Mouse (Mus musculus): ENCODE results near the gene Tpm4. TPM values are rescaled to one million over a fixed set of nuclear protein-coding genes. Genes with fewer than 3 reads are reported as not detected.
"Not testable (repeated sequence)": the region's sequence is repeated elsewhere in the genome, so short reads cannot be mapped to it uniquely, and the experiment has no call there.

Gene Tpm4
- polyA plus RNA-seq (2016; fragmentation: Nextera tagmentation; extraction: Ambion mirVana), result 160 and 165 TPM in 2 replicates

GRCm38 (mm10) chr8:72134756-72135445 is at the start of gene Tpm4:
Gene Tpm4, plus strand, starts transcription at chr8:72134975.
- H3K4me1 ChIP-seq, result peaks cover 53% of the 10 kb centered on the region
- peaks cover 42% of the 10 kb centered on the region for H3K27me3 ChIP-seq (replicated peaks)

GRCm38 (mm10) chr8:72087611-72088010 is 47.2 kb upstream of the Tpm4 start:
- not testable (repeated sequence) for H3K27ac ChIP-seq; ATAC-seq; H3K4me3 ChIP-seq; H3K9me3 ChIP-seq (replicated peaks); H3K4me1 ChIP-seq; H3K4me2 ChIP-seq; H3K27me3 ChIP-seq (replicated peaks); H3K9ac ChIP-seq; H3K36me3 ChIP-seq
- 75% methylated on average over 3 of the region's 3 CpGs for WGBS (ENCODE audit: insufficient replicate concordance)

More at GRCm38 (mm10) chr8:72134756-72135445, at the start of gene Tpm4:
- H3K27ac ChIP-seq, result peak within 1 kb of the TSS; percentile 84
- peak within 1 kb of the TSS; percentile 67 for H3K4me3 ChIP-seq
- H3K36me3 ChIP-seq, result peaks cover 19% of the 10 kb centered on the region
- peak within 1 kb of the TSS; percentile 89 for H3K4me2 ChIP-seq
- 3% methylated on average over 44 of the region's 49 CpGs for WGBS (ENCODE audit: insufficient replicate concordance)
- no peaks in the 10 kb centered on the region for H3K9me3 ChIP-seq (replicated peaks)
- peak; percentile 56 for ATAC-seq
- peak within 1 kb of the TSS; percentile 72 for H3K9ac ChIP-seq

DNA sequence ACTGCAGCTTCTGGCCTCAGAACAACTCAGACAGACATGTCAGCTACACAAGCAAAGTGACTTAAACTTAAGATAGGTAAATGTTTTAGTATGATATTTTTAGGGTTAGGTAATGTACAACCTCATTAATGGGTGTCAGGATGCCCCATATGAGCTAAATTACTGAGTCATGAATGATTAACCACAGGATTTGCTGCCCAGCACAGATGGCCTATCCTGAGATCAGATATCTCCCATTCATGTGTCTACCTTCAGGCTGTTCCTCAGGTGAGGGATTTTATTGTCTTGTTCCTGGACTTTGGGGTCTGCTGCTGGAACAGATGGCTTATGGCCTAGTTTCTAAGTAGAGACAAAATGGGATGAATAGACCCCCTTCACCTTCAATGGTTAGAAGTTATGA is 38.1 kb upstream of the Tpm4 start:
- ATAC-seq; H3K9me3 ChIP-seq (replicated peaks); H3K4me3 ChIP-seq; H3K27ac ChIP-seq; H3K4me2 ChIP-seq; H3K9ac ChIP-seq; H3K27me3 ChIP-seq (replicated peaks); H3K4me1 ChIP-seq; H3K36me3 ChIP-seq: not testable (repeated sequence)

GRCm38 (mm10) chr8:72099377-72100103 is 35.2 kb upstream of the Tpm4 start:
- WGBS (ENCODE audit: insufficient replicate concordance), result 57% methylated on average over 6 of the region's 7 CpGs
- not testable (repeated sequence) for ATAC-seq; H3K27me3 ChIP-seq (replicated peaks); H3K4me1 ChIP-seq; H3K27ac ChIP-seq; H3K9me3 ChIP-seq (replicated peaks); H3K4me2 ChIP-seq; H3K9ac ChIP-seq; H3K4me3 ChIP-seq; H3K36me3 ChIP-seq

DNA sequence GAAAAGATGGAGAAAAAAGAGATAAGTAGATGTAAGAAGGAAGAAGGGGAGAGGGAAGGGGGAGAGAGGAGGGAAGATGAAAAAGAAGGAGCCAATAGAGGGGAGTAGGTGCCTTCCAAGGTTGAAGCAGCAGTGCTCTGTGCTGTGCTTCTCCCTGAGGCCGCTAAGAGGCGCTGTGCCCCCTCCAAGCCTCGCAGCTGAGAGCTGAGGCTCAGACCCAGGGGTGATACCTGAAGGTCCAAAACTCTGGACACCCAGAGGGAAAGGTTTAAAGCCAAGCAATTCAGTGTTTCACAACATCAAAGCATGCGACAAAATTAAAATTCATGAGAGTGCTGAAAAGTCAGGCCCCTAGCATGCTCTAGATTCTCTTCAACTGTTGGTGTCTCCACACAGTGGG is 29.6 kb upstream of the Tpm4 start:
- Histone ChIP-seq H3K27me3 (replicated peaks) (no peaks in the 10 kb centered on the region), H3K4me3 (no peak overlapping the region)

GRCm38 (mm10) chr8:72106740-72107139 is 28.0 kb upstream of the Tpm4 start, which contains the start of gene Olfr374:
Gene Olfr374, plus strand, starts transcription at chr8:72107040.
- Histone ChIP-seq H3K9me3 (replicated peaks) (no peaks in the 10 kb centered on the region), H3K9ac (no peak within 1 kb of the TSS), H3K27ac (no peak within 1 kb of the TSS), H3K36me3 (no peaks in the 10 kb centered on the region), H3K27me3 (replicated peaks) (no peaks in the 10 kb centered on the region), H3K4me2 (no peak within 1 kb of the TSS), H3K4me3 (no peak within 1 kb of the TSS), H3K4me1 (no peaks in the 10 kb centered on the region)
- WGBS (ENCODE audit: insufficient replicate concordance), result 76% methylated on average over 3 of the region's 3 CpGs
- no peak for ATAC-seq

More for the DNA sequence above, 29.6 kb upstream of the Tpm4 start:
- Histone ChIP-seq H3K4me1 (no peaks in the 10 kb centered on the region), H3K4me2 (no peak overlapping the region), H3K36me3 (no peaks in the 10 kb centered on the region), H3K9ac (no peak overlapping the region), H3K27ac (no peak overlapping the region), H3K9me3 (replicated peaks) (no peaks in the 10 kb centered on the region)
- WGBS (ENCODE audit: insufficient replicate concordance), result 15% methylated on average over 4 of the region's 4 CpGs
- no peak for ATAC-seq

DNA sequence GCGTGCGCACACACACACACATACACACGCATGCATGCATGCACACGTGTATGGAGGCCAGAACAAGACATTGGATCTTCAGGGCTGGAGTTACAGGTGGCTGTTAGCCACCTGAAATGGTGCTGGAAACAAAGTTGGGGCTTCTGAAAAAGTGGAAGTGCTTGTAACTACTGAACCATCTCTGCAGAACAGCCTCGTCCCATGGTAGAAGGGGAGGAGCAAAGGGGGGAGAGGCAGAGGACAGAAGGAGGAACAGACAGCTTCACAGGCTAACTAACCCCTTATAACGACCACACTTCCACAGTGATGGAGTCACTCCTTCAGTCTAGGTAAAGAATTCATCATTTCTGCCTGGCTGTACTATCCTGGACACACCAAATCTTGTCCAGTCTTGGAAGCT is 23.9 kb upstream of the Tpm4 start:
- H3K4me2 ChIP-seq, result no peak overlapping the region
- no peak overlapping the region for H3K4me3 ChIP-seq
- H3K9me3 ChIP-seq (replicated peaks), result no peaks in the 10 kb centered on the region
- ATAC-seq, result no peak
- H3K27ac ChIP-seq, result no peak overlapping the region
- WGBS (ENCODE audit: insufficient replicate concordance), result 52% methylated on average over 6 of the region's 6 CpGs
- H3K36me3 ChIP-seq, result no peaks in the 10 kb centered on the region
- no peak overlapping the region for H3K9ac ChIP-seq
- H3K27me3 ChIP-seq (replicated peaks), result no peaks in the 10 kb centered on the region
- H3K4me1 ChIP-seq, result no peaks in the 10 kb centered on the region

DNA sequence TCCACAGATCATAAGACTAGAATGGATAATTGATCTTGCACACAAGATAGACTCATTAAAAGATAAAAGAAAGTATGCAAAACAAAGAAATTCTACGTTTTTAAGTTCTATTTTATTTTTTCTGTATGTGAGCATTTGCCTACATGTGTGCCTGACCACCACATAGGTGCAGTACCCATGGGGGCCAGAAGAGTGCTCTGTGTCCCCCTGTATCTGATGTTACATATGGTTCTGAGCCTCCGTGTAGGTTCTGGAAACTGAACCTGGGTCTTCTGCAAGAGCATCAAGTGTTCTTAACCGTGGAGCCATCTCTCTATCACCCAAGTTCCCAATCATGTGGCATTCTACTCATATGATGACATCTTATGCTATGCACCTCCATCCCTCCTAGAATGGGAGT is 22.3 kb upstream of the Tpm4 start:
- Histone ChIP-seq H3K27me3 (replicated peaks) (no peaks in the 10 kb centered on the region), H3K4me2 (no peak overlapping the region), H3K36me3 (no peaks in the 10 kb centered on the region), H3K9me3 (replicated peaks) (no peaks in the 10 kb centered on the region), H3K27ac (no peak overlapping the region), H3K9ac (no peak overlapping the region), H3K4me3 (no peak overlapping the region), H3K4me1 (no peaks in the 10 kb centered on the region)
- no peak for ATAC-seq
- 53% methylated on average over 3 of the region's 3 CpGs for WGBS (ENCODE audit: insufficient replicate concordance)

DNA sequence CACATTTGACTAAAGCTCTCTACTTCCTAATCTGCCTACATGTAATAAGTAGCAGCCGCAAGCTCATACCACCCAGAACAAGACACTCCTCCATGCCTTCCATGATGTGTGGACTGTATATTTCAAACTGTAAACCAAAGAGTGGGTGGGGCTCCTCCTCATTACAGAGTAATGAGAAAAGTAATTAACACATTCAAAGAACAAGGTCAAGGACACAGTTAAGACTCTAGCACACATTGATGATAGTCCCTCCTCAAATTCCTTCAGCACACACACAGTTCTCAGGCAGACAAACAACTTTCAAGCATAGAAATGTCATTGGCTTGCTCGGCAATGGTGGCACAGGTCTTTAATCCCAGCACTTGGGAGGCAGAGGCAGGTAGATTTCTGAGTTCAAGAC is 19.6 kb upstream of the Tpm4 start:
- Histone ChIP-seq H3K27ac (no peak overlapping the region), H3K4me1 (no peaks in the 10 kb centered on the region), H3K27me3 (replicated peaks) (no peaks in the 10 kb centered on the region), H3K9me3 (replicated peaks) (no peaks in the 10 kb centered on the region), H3K4me3 (no peak overlapping the region), H3K9ac (no peak overlapping the region), H3K4me2 (no peak overlapping the region), H3K36me3 (no peaks in the 10 kb centered on the region)
- ATAC-seq, result no peak
- 76% methylated on average over 2 of the region's 2 CpGs for WGBS (ENCODE audit: insufficient replicate concordance)

DNA sequence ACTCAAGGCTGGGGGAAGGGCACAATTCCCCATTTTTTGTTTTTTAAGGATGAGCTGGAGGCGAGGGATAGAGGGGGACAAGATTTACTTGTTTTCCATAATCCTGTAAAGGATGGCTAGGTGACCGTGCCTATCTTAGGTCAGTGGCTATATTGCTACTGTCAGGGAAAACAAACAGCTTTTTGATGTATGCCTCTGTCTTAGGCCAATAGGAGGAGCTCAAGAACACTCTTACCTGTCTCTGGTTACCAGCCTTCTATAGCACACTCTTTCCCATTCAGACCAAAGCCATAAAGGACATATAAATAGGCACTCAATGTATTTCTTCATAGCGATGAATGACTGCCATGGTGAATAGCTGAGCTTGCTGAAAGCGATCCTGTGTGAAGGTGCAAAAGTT is 16.2 kb upstream of the Tpm4 start:
- H3K27me3 ChIP-seq (replicated peaks), result no peaks in the 10 kb centered on the region

GRCm38 (mm10) chr8:72121486-72121885 is 13.3 kb upstream of the Tpm4 start:
- H3K36me3 ChIP-seq; H3K9ac ChIP-seq; H3K4me3 ChIP-seq; H3K27ac ChIP-seq; H3K27me3 ChIP-seq (replicated peaks); H3K4me2 ChIP-seq; ATAC-seq; H3K4me1 ChIP-seq; H3K9me3 ChIP-seq (replicated peaks): not testable (repeated sequence)
- 40% methylated on average over 3 of the region's 3 CpGs for WGBS (ENCODE audit: insufficient replicate concordance)

More for the DNA sequence above, 16.2 kb upstream of the Tpm4 start:
- no peak for ATAC-seq
- WGBS (ENCODE audit: insufficient replicate concordance), result 37% methylated on average over 4 of the region's 4 CpGs
- Histone ChIP-seq H3K4me2 (no peak overlapping the region), H3K9ac (no peak overlapping the region), H3K9me3 (replicated peaks) (no peaks in the 10 kb centered on the region), H3K36me3 (no peaks in the 10 kb centered on the region), H3K4me3 (no peak overlapping the region), H3K27ac (no peak overlapping the region), H3K4me1 (no peaks in the 10 kb centered on the region)

- Histone ChIP-seq H3K4me2 (no peak overlapping the region), H3K9me3 (replicated peaks) (no peaks in the 10 kb centered on the region), H3K4me3 (no peak overlapping the region), H3K36me3 (no peaks in the 10 kb centered on the region), H3K9ac (no peak overlapping the region), H3K27ac (no peak overlapping the region), H3K4me1 (no peaks in the 10 kb centered on the region), H3K27me3 (replicated peaks) (no peaks in the 10 kb centered on the region)
- ATAC-seq, result no peak
- 68% methylated on average over 1 of the region's 1 CpGs for WGBS (ENCODE audit: insufficient replicate concordance)
Observed at GRCm38 (mm10) chr8:72121997-72122396, 12.8 kb upstream of the Tpm4 start.
